Comparison of ENCODE assay signal across 8 mouse cellular contexts in genomic region chr14:100753951-100754350, GRCm38 (mm10).
DNase-seq lines count a peak whose midpoint lies in the region; ATAC-seq lines count a peak whose summit lies in the region.

No protein-coding gene starts in this region.

- H3K27me3 ChIP-seq in hindbrain, embryonic 10.5 days (ENCODE audit: insufficient read depth, poor library complexity, severe bottlenecking): no peaks in the 10 kb centered on the region
- no peaks in the 10 kb centered on the region for H3K27me3 ChIP-seq in hindbrain, embryonic 12.5 days

- no peak overlapping the region for H3K4me2 ChIP-seq in hindbrain, embryonic 12.5 days (replicated peaks)

- no peaks in the 10 kb centered on the region for H3K36me3 ChIP-seq in hindbrain, embryonic 10.5 days
- no peaks in the 10 kb centered on the region for H3K36me3 ChIP-seq in hindbrain, embryonic 12.5 days

- DNase-seq in hindbrain, embryonic 10.5 days (ENCODE audit: low spot score): peak; percentile 49
- peak; percentile 4 for DNase-seq in urinary bladder, postnatal 14 days (ENCODE audit: low spot score)
- no peak for DNase-seq in urinary bladder, adult 2 months (ENCODE audit: low spot score)
- peak; percentile 39 for DNase-seq in kidney, postnatal 10 days
- no peak for DNase-seq in urinary bladder, adult 18-20 months (ENCODE audit: low spot score in 2 of 2)
- no peak for DNase-seq in urinary bladder, postnatal 10 days (ENCODE audit: low spot score)

- H3K4me1 ChIP-seq in hindbrain, embryonic 10.5 days (replicated peaks): peaks cover 20% of the 10 kb centered on the region
- H3K4me1 ChIP-seq in hindbrain, embryonic 12.5 days: peaks cover 18% of the 10 kb centered on the region

- ATAC-seq in hindbrain, embryonic 12.5 days (ENCODE audit: low FRiP score): no peak
- ATAC-seq in megakaryocyte-erythroid progenitor cell, adult 5-6 weeks (replicated peaks; ENCODE audit: low FRiP score, low TSS enrichment, poor library complexity, severe bottlenecking): no peak

- H3K9me3 ChIP-seq in hindbrain, embryonic 10.5 days: no peaks in the 10 kb centered on the region
- no peaks in the 10 kb centered on the region for H3K9me3 ChIP-seq in hindbrain, embryonic 12.5 days (replicated peaks)

- WGBS in hindbrain, embryonic 10.5 days: 41% methylated on average over 2 of the region's 2 CpGs
- 53% methylated on average over 2 of the region's 2 CpGs for WGBS in hindbrain, embryonic 12.5 days

- H3K27ac ChIP-seq in hindbrain, embryonic 10.5 days: no peak overlapping the region
- no peak overlapping the region for H3K27ac ChIP-seq in hindbrain, embryonic 12.5 days

- H3K4me3 ChIP-seq in hindbrain, embryonic 10.5 days: no peak overlapping the region
- H3K4me3 ChIP-seq in hindbrain, embryonic 12.5 days: no peak overlapping the region

- no peak overlapping the region for H3K9ac ChIP-seq in hindbrain, embryonic 12.5 days

Comparison
In these comparisons a context has a peak if more than half of its experiments do, and no peak if none do; other contexts are left out.
1. DNase-seq: peak in hindbrain, embryonic 10.5 days (single experiment), urinary bladder, postnatal 14 days (single experiment) and kidney, postnatal 10 days (single experiment); none in urinary bladder, adult 2 months (single experiment), urinary bladder, adult 18-20 months (0 of 2) and urinary bladder, postnatal 10 days (single experiment).